Mouse (Mus musculus) midbrain, embryonic 14.5 days (tissue): ENCODE results near the gene Phc2. TPM values are rescaled to one million over a fixed set of nuclear protein-coding genes. Genes with fewer than 3 reads are reported as not detected.

ENCODE experiments used
- ATAC-seq: fragments of 200-750 bp; cut with Nextera tagmentation; 2 replicates; pipeline ENCODE4 v1.8.0; 2017; ENCODE audit warnings: moderate number of reproducible peaks, moderate library complexity; ENCODE audit not compliant: low FRiP score, low TSS enrichment
- DNase-seq: peaks from one replicate; pipeline ENCODE4 v3.0.0-alpha.2; 2015
- H3K27ac ChIP-seq: fragments of 300-500 bp; sonication (generic); replicated peaks from 2 replicates; pipeline ENCODE4 v1.5.1; 2014; ENCODE audit warnings: mild to moderate bottlenecking, low read depth, low read length, moderate library complexity
- H3K27me3 ChIP-seq: fragments of 300-500 bp; sonication (generic); 2 replicates; pipeline ENCODE4 v1.6.1; 2014; ENCODE audit warnings: low read length, control low read depth, mixed read lengths; ENCODE audit not compliant: control insufficient read depth, insufficient read depth
- H3K36me3 ChIP-seq: fragments of 300-500 bp; sonication (generic); 2 replicates; pipeline ENCODE4 v1.6.1; 2014; ENCODE audit warnings: low read length, control low read depth; ENCODE audit not compliant: control insufficient read depth, insufficient read depth
- H3K4me1 ChIP-seq: fragments of 300-500 bp; sonication (generic); 2 replicates; pipeline ENCODE4 v1.6.1; 2014; ENCODE audit warnings: mild to moderate bottlenecking, antibody characterized with exemption, low read length, control low read depth; ENCODE audit not compliant: control insufficient read depth, insufficient read depth
- H3K4me2 ChIP-seq: fragments of 300-500 bp; sonication (generic); 2 replicates; pipeline ENCODE4 v1.6.1; 2014; ENCODE audit warnings: mild to moderate bottlenecking, low read length, moderate library complexity
- H3K4me3 ChIP-seq: fragments of 300-500 bp; sonication (generic); replicated peaks from 2 replicates; pipeline ENCODE4 v1.5.1; 2014; ENCODE audit warnings: low read depth, low read length
- H3K9ac ChIP-seq: fragments of 300-500 bp; sonication (generic); replicated peaks from 2 replicates; pipeline ENCODE4 v1.6.1; 2014; ENCODE audit warnings: mild to moderate bottlenecking, low read length, moderate library complexity
- H3K9me3 ChIP-seq: fragments of 300-500 bp; sonication (generic); 2 replicates; pipeline ENCODE4 v1.6.1; 2016; ENCODE audit warnings: low read length, control low read depth, mixed read lengths; ENCODE audit not compliant: control insufficient read depth
- WGBS: fragments of 180-500 bp; shearing (Covaris S2); extraction: QIAGEN DNeasy Blood & Tissue Kit; methylation state at CpG from one replicate; pipeline ENCODE4 v1.1.7; 2014; 5-methylcytosine and 5-hydroxymethylcytosine counted together
- polyA plus RNA-seq: library from polyadenylated mRNA; unstranded; fragments of >200 nt; fragmentation: Nextera tagmentation; extraction: Ambion mirVana; gene quantifications from 2 replicates; pipeline ENCODE4 v1.2.1, GENCODE M21; 2014

Phc2 gene
- polyA plus RNA-seq, 1 experiment from 2014 or later, result 48.4 TPM

- H3K4me2 ChIP-seq, result no peak overlapping the region
- ATAC-seq (no peak), DNase-seq (no peak)
- H3K9me3 ChIP-seq, result no peaks in the 10 kb centered on the region
- H3K9ac ChIP-seq, result no peak overlapping the region
- 70% methylated on average over 8 of the region's 8 CpGs for WGBS
- peaks cover 56% of the 10 kb centered on the region for H3K4me1 ChIP-seq
- H3K36me3 ChIP-seq, result 0 out of 2 replicates have a peak, but pooled peaks cover 3% of the 10 kb centered on the region
- no peak overlapping the region for H3K4me3 ChIP-seq
- H3K27me3 ChIP-seq, result no peaks in the 10 kb centered on the region
- no peak overlapping the region for H3K27ac ChIP-seq
Observed at GRCm38 (mm10) chr4:128722932-128723331, 68.4 kb downstream of the Phc2 start.

GRCm38 (mm10) chr4:128723431-128723830, 68.9 kb downstream of the Phc2 start:
- 68% methylated on average over 13 of the region's 13 CpGs for WGBS
- Histone ChIP-seq H3K4me3 (no peak overlapping the region), H3K36me3 (0 out of 2 replicates have a peak, but pooled peaks cover 3% of the 10 kb centered on the region), H3K4me2 (no peak overlapping the region), H3K27me3 (no peaks in the 10 kb centered on the region), H3K4me1 (peaks cover 53% of the 10 kb centered on the region), H3K9ac (no peak overlapping the region), H3K27ac (no peak overlapping the region), H3K9me3 (no peaks in the 10 kb centered on the region)
- DNase-seq (no peak), ATAC-seq (no peak)

GRCm38 (mm10) chr4:128724059-128724458, 69.6 kb downstream of the Phc2 start:
- Histone ChIP-seq H3K9me3 (no peaks in the 10 kb centered on the region), H3K27ac (no peak overlapping the region), H3K4me1 (peaks cover 56% of the 10 kb centered on the region), H3K36me3 (0 out of 2 replicates have a peak, but pooled peaks cover 3% of the 10 kb centered on the region), H3K4me3 (no peak overlapping the region), H3K4me2 (no peak overlapping the region), H3K9ac (no peak overlapping the region), H3K27me3 (no peaks in the 10 kb centered on the region)
- no peak for DNase-seq
- WGBS, result 74% methylated on average over 7 of the region's 7 CpGs
- no peak for ATAC-seq

GRCm38 (mm10) chr4:128727019-128727720, 72.7 kb downstream of the Phc2 start:
- Histone ChIP-seq H3K36me3 (peaks cover 18% of the 10 kb centered on the region), H3K27ac (peak overlapping the region; percentile 98), H3K4me2 (peak overlapping the region; percentile 98), H3K4me3 (peak overlapping the region; percentile 98), H3K9ac (peak overlapping the region; percentile 100), H3K9me3 (no peaks in the 10 kb centered on the region), H3K27me3 (no peaks in the 10 kb centered on the region), H3K4me1 (peaks cover 57% of the 10 kb centered on the region)
- peak; percentile 90 for ATAC-seq
- WGBS, result 3% methylated on average over 64 of the region's 68 CpGs
- peak; percentile 94 for DNase-seq

- peaks cover 57% of the 10 kb centered on the region for H3K4me1 ChIP-seq
- peaks cover 18% of the 10 kb centered on the region for H3K36me3 ChIP-seq
- peak overlapping the region; percentile 98 for H3K4me2 ChIP-seq
- ATAC-seq (peak; percentile 53), DNase-seq (peak; percentile 66)
- peak overlapping the region; percentile 100 for H3K9ac ChIP-seq
- no peaks in the 10 kb centered on the region for H3K9me3 ChIP-seq
- H3K27ac ChIP-seq, result peak overlapping the region; percentile 98
- peak overlapping the region; percentile 98 for H3K4me3 ChIP-seq
- under 1% methylated on average over 64 of the region's 65 CpGs for WGBS
- H3K27me3 ChIP-seq, result no peaks in the 10 kb centered on the region
Observed at GRCm38 (mm10) chr4:128727721-128728430, 73.4 kb downstream of the Phc2 start.

GRCm38 (mm10) chr4:128728431-128728851, 73.9 kb downstream of the Phc2 start:
- WGBS, result under 1% methylated on average over 5 of the region's 5 CpGs
- no peak for ATAC-seq

GRCm38 (mm10) chr4:128729033-128729708, 74.7 kb downstream of the Phc2 start:
- Histone ChIP-seq H3K27me3 (no peaks in the 10 kb centered on the region), H3K27ac (peak overlapping the region; percentile 98), H3K36me3 (peaks cover 15% of the 10 kb centered on the region), H3K4me2 (peak overlapping the region; percentile 98), H3K4me1 (peaks cover 68% of the 10 kb centered on the region), H3K9ac (peak overlapping the region; percentile 100), H3K9me3 (no peaks in the 10 kb centered on the region), H3K4me3 (peak overlapping the region; percentile 98)
- ATAC-seq, result peak; percentile 35; the same call in 1 of the 2 replicates
- no peak for DNase-seq
- WGBS, result 2% methylated on average over 15 of the region's 15 CpGs

More at GRCm38 (mm10) chr4:128728431-128728851, 73.9 kb downstream of the Phc2 start:
- H3K9me3 ChIP-seq, result no peaks in the 10 kb centered on the region
- H3K27ac ChIP-seq, result peak overlapping the region; percentile 98
- no peaks in the 10 kb centered on the region for H3K27me3 ChIP-seq
- H3K4me2 ChIP-seq, result peak overlapping the region; percentile 98
- DNase-seq, result peak; percentile 51
- H3K36me3 ChIP-seq, result peaks cover 17% of the 10 kb centered on the region
- peak overlapping the region; percentile 98 for H3K4me3 ChIP-seq
- H3K4me1 ChIP-seq, result peaks cover 60% of the 10 kb centered on the region
- H3K9ac ChIP-seq, result peak overlapping the region; percentile 100

- Histone ChIP-seq H3K4me1 (peaks cover 72% of the 10 kb centered on the region), H3K9me3 (no peaks in the 10 kb centered on the region), H3K27ac (peak overlapping the region; percentile 98), H3K4me3 (peak overlapping the region; percentile 98), H3K36me3 (peaks cover 15% of the 10 kb centered on the region), H3K9ac (peak overlapping the region; percentile 100), H3K27me3 (no peaks in the 10 kb centered on the region), H3K4me2 (peak overlapping the region; percentile 98)
- 7% methylated on average over 5 of the region's 5 CpGs for WGBS
- DNase-seq, result no peak
- no peak for ATAC-seq
Observed at GRCm38 (mm10) chr4:128729709-128730037, 75.2 kb downstream of the Phc2 start.
